Mouse (Mus musculus) erythroblast, embryonic 14.5 days (primary cell): ENCODE data around the gene Ccdc173.

Experiments
- GATA1 ChIP-seq: IDR thresholded peaks from 2 replicates; pipeline ENCODE4 v1.6.1; 2012; ENCODE audit warnings: low read length, inconsistent platforms, mixed read lengths
- TAL1 ChIP-seq: IDR thresholded peaks from 3 replicates; pipeline ENCODE4 v1.6.1; 2012; ENCODE audit warnings: low read length, inconsistent platforms, mixed read lengths

DNA sequence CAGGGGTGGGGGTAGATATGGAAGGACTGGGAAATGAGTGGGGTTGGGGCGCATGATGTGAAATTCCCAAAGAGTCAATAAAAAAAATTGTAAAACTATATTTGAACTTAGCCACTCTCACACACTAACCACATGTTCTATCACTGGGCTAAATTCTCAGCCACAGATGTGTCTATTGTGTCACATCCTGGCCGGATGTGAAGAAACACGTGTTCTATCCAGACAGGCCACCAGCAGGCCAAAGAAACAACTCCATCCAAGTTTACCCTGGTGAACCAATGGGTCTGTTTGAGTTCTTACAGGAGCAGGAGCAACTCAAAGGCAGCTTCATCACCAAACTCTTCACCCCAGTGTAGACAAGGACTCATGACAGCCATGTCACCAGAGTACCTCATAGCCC lies 72.9 kb downstream of the Ccdc173 start:
- TF ChIP-seq GATA1 (no peak), TAL1 (no peak)
